In the genomic region with DNA sequence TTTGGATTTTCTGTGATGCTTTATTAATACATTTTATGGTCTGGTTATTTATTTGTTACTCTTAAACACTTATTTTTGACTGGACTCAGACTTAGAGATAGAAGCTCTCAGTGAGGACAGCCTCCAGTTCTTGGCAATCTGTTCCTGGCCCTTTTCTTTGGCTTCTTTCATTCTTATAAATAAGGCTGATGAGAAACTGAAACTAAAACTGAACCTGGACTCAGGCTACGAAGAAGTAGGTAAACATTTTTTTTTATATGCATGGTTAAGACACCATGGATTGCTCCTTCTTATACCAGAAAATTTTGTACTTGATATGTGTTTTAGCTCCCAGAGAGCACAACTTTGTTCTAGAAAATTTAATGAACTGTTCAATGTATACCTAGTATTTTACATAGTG, we compare ENCODE assay signal across 16 mouse cellular contexts.
DNase-seq lines count a peak whose midpoint lies in the region; ATAC-seq and TF ChIP-seq lines count a peak whose summit lies in the region.
"Had no signal": no experiment of that assay in that cellular context is flagged by ENCODE, and none has a peak within 500 bp of the region (broad histone marks: within the 10 kb centered on the region; RNA-seq: fewer than 3 reads in every experiment).

No protein-coding gene starts in this region.

- no peak overlapping the region for H3K27ac ChIP-seq in lung, postnatal 0 days (ENCODE audit: low read length)
- no peak overlapping the region for H3K27ac ChIP-seq in midbrain, postnatal 0 days (ENCODE audit: low read depth, low read length)
- H3K27ac ChIP-seq: embryonic facial prominence, embryonic 12.5 days; left cerebral cortex, adult 2 months; limb, embryonic 13.5 days had no signal

- TF ChIP-seq CTCF in lung, postnatal 0 days (IDR thresholded peaks at IDR 0.05), result no peak
- TF ChIP-seq CTCF in lung, adult 2 months (IDR thresholded peaks at IDR 0.05; ENCODE audit: insufficient read depth, low read length), result no peak
- no peak for TF ChIP-seq CTCF in midbrain, postnatal 0 days (IDR thresholded peaks at IDR 0.05)

- H3K4me2 ChIP-seq in lung, postnatal 0 days (replicated peaks; ENCODE audit: low read depth, low read length), result peak overlapping the region; percentile 34; the same call in 1 of the 2 replicates
- H3K4me2 ChIP-seq in myocyte (ENCODE audit: low read depth), result peak overlapping the region; percentile 62
- no peak overlapping the region for H3K4me2 ChIP-seq in midbrain, postnatal 0 days (ENCODE audit: low read depth, low read length, poor library complexity, severe bottlenecking)
- H3K4me2 ChIP-seq: embryonic facial prominence, embryonic 12.5 days; heart, embryonic 12.5 days; limb, embryonic 13.5 days had no signal

- no peaks in the 10 kb centered on the region for H3K36me3 ChIP-seq in lung, postnatal 0 days (ENCODE audit: insufficient read depth, low read length)
- no peaks in the 10 kb centered on the region for H3K36me3 ChIP-seq in myocyte (ENCODE audit: control insufficient read depth, insufficient read depth)
- no peaks in the 10 kb centered on the region for H3K36me3 ChIP-seq in midbrain, postnatal 0 days (ENCODE audit: insufficient read depth, low read length)
- H3K36me3 ChIP-seq: embryonic facial prominence, embryonic 12.5 days; G1E; heart, embryonic 12.5 days; limb, embryonic 13.5 days had no signal

- ATAC-seq in lung, postnatal 0 days, result no peak
- 0 out of 2 replicates have a peak, but pooled peaks have one; percentile 56 for ATAC-seq in common myeloid progenitor, adult 5-6 weeks (replicated peaks; ENCODE audit: low read depth, poor library complexity, severe bottlenecking)
- ATAC-seq in midbrain, postnatal 0 days (ENCODE audit: low FRiP score), result no peak

- no peaks in the 10 kb centered on the region for H3K9me3 ChIP-seq in lung, postnatal 0 days (ENCODE audit: low read length)
- no peaks in the 10 kb centered on the region for H3K9me3 ChIP-seq in midbrain, postnatal 0 days (ENCODE audit: low read length)
- H3K9me3 ChIP-seq: embryonic facial prominence, embryonic 12.5 days; heart, embryonic 12.5 days; limb, embryonic 13.5 days had no signal

- H3K27me3 ChIP-seq in lung, postnatal 0 days (replicated peaks; ENCODE audit: insufficient read depth, low read length), result no peaks in the 10 kb centered on the region
- H3K27me3 ChIP-seq in myocyte (ENCODE audit: control insufficient read depth, insufficient read depth, insufficient read length), result no peaks in the 10 kb centered on the region
- no peaks in the 10 kb centered on the region for H3K27me3 ChIP-seq in midbrain, postnatal 0 days (ENCODE audit: insufficient read depth, low read length)
- H3K27me3 ChIP-seq: embryonic facial prominence, embryonic 12.5 days; heart, embryonic 12.5 days; limb, embryonic 13.5 days had no signal

- peak; percentile 22 to 38 for DNase-seq in cerebellum, postnatal 10 days
- DNase-seq in cerebellum, postnatal 25 days, result no peak
- DNase-seq in lung, postnatal 0 days (ENCODE audit: low spot score), result no peak
- no peak for DNase-seq in lung, adult 2 months
- DNase-seq in midbrain, postnatal 0 days (ENCODE audit: low spot score), result no peak
- no peak for DNase-seq in heart, adult 8-10 months (ENCODE audit: low spot score)
- DNase-seq: gastrocnemius, postnatal 36 days; heart, postnatal 4 days; kidney, adult 11 months had no signal

- no peak overlapping the region for H3ac ChIP-seq in myocyte (ENCODE audit: control insufficient read depth, insufficient read length)

- H3K4me1 ChIP-seq in lung, postnatal 0 days (ENCODE audit: insufficient read depth, low read depth, low read length), result no peaks in the 10 kb centered on the region
- H3K4me1 ChIP-seq in lung, adult 2 months (ENCODE audit: control insufficient read depth, insufficient read depth, low read length), result no peaks in the 10 kb centered on the region
- no peaks in the 10 kb centered on the region for H3K4me1 ChIP-seq in midbrain, postnatal 0 days (ENCODE audit: insufficient read depth, low read length)
- H3K4me1 ChIP-seq: embryonic facial prominence, embryonic 12.5 days; heart, embryonic 12.5 days; limb, embryonic 13.5 days had no signal

- no peak overlapping the region for H3K9ac ChIP-seq in lung, postnatal 0 days (replicated peaks; ENCODE audit: low read depth)
- H3K9ac ChIP-seq in midbrain, postnatal 0 days (replicated peaks; ENCODE audit: low read length, poor library complexity, severe bottlenecking), result no peak overlapping the region
- H3K9ac ChIP-seq: embryonic facial prominence, embryonic 12.5 days; heart, embryonic 12.5 days; limb, embryonic 13.5 days had no signal

- 11% methylated on average over 1 of the region's 1 CpGs for WGBS in lung, postnatal 0 days
- 8% methylated on average over 1 of the region's 1 CpGs for WGBS in lung, adult 2 months
- 69% methylated on average over 1 of the region's 1 CpGs for WGBS in midbrain, postnatal 0 days

- no peak overlapping the region for H3K4me3 ChIP-seq in lung, postnatal 0 days (ENCODE audit: low read depth, low read length)
- no peak overlapping the region for H3K4me3 ChIP-seq in lung, adult 2 months (replicated peaks; ENCODE audit: extremely low read depth, low read depth, low read length)
- no peak overlapping the region for H3K4me3 ChIP-seq in myocyte
- H3K4me3 ChIP-seq in midbrain, postnatal 0 days (ENCODE audit: low read depth, low read length), result no peak overlapping the region
- H3K4me3 ChIP-seq: embryonic facial prominence, embryonic 12.5 days; heart, embryonic 12.5 days; left cerebral cortex, adult 2 months; limb, embryonic 13.5 days had no signal

- no peak for TF ChIP-seq POLR2A in lung, adult 2 months (IDR thresholded peaks at IDR 0.05; ENCODE audit: borderline replicate concordance, extremely low read depth, low read depth, low read length)
- no peak for TF ChIP-seq POLR2A in myocyte (IDR thresholded peaks at IDR 0.05; ENCODE audit: insufficient read length, low read depth)

- no peaks in the 10 kb centered on the region for H3K79me2 ChIP-seq in myocyte (ENCODE audit: control insufficient read depth, insufficient read depth)

- TF ChIP-seq EP300 in lung, postnatal 0 days (IDR thresholded peaks at IDR 0.05), result no peak

TF ChIP-seq in myocyte, 11 proteins besides CTCF, POLR2A, EP300 and RAD21:
- TF ChIP-seq MYOG (IDR thresholded peaks at IDR 0.05; ENCODE audit: control insufficient read depth in 1 of 3, insufficient read depth in 1 of 3, insufficient read length in 2 of 3, low read depth in 2 of 3) (no peak), TCF3 (IDR thresholded peaks at IDR 0.05; ENCODE audit: insufficient read length, low read depth) (no peak), POLR2AphosphoS2 (IDR thresholded peaks at IDR 0.05; ENCODE audit: insufficient read length, low read depth) (no peak), MAX (IDR thresholded peaks at IDR 0.05; ENCODE audit: low read depth) (no peak), MYOD1 (IDR thresholded peaks at IDR 0.05; ENCODE audit: control insufficient read depth in 1 of 3, insufficient read length in 2 of 3, low read depth in 2 of 3) (no peak), USF1 (IDR thresholded peaks at IDR 0.05; ENCODE audit: low read depth) (no peak), E2F4 (IDR thresholded peaks at IDR 0.05; ENCODE audit: insufficient read depth) (no peak), REST (IDR thresholded peaks at IDR 0.05; ENCODE audit: insufficient read depth, insufficient read length) (no peak), CEBPB (IDR thresholded peaks at IDR 0.05; ENCODE audit: insufficient read depth, poor library complexity, severe bottlenecking) (no peak), TCF12 (IDR thresholded peaks at IDR 0.05; ENCODE audit: insufficient read depth, poor library complexity, severe bottlenecking) (no peak), SRF (IDR thresholded peaks at IDR 0.05; ENCODE audit: control insufficient read depth, insufficient read length, low read depth) (no peak)

Comparison
In these comparisons a context has a peak if more than half of its experiments do, and no peak if none do; other contexts are left out.
1. DNase-seq: peak in cerebellum, postnatal 10 days (2 of 2); none in cerebellum, postnatal 25 days (0 of 2), lung, postnatal 0 days (single experiment), lung, adult 2 months (single experiment), midbrain, postnatal 0 days (single experiment) and heart, adult 8-10 months (single experiment).